Mouse (Mus musculus) layer of hippocampus, adult 6 months (tissue): Measurements from ENCODE around the gene Olfr371. TPM values are rescaled to one million over a fixed set of nuclear protein-coding genes. Genes with fewer than 3 reads are reported as not detected.

Experiments used
- long read RNA-seq, 2 experiments: library from polyadenylated mRNA; unstranded; transcript quantifications; one replicate each; pipeline ENCODE4 v2.0.0; 2019 to 2020
- polyA plus RNA-seq: library from polyadenylated mRNA; unstranded; fragments of <200 nt; fragmentation: Nextera tagmentation; gene quantifications from 2 replicates; pipeline ENCODE4 v1.2.3, GENCODE M21; 2021

Gene Olfr371
- polyA plus RNA-seq, result not detected in 2 replicates
- long read RNA-seq, experiment 1, result 0 reads
- long read RNA-seq, experiment 2, result 0 reads

DNA sequence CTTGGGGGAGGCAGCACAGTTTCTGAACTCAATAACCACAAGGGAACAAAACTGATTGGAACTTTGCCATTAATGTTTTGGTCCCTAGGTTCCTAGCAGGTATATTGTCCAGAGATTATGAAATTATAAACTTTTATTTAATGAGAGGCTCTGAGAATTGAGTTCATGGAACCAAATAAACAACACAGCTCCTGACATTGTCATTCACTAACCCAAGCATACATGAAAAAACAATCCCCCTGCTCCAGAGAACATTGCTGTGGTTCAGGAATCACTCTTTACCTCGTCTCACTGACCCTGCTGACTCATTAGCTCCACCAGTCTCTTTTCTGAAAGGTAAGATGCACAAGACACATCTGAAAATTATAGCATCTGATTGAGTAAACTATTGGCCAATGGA, at the start of gene Olfr371:
Gene Olfr371 (plus strand): TSS at position 301 of the 400 bp plus-strand sequence.

Other genes starting within 250 kb of the Olfr371 start
- gene Junb, start 247.3 kb upstream of the Olfr371 start, polyA plus RNA-seq, result 142 and 144 TPM in 2 replicates
- gene Hook2, start 235.4 kb upstream of the Olfr371 start, polyA plus RNA-seq, result 5.0 and 6.2 TPM in 2 replicates
- 0.09 TPM in 1 of 2 replicates, not detected in the other for gene Best2, start 211.5 kb upstream of the Olfr371 start, polyA plus RNA-seq
- gene Asna1, start 200.7 kb upstream of the Olfr371 start, polyA plus RNA-seq, result 31.7 and 41.1 TPM in 2 replicates
- 71.1 and 83.3 TPM in 2 replicates for gene Trir, start 199.2 kb upstream of the Olfr371 start, polyA plus RNA-seq
- 24.3 and 26.5 TPM in 2 replicates for gene Tnpo2, start 189.1 kb upstream of the Olfr371 start, polyA plus RNA-seq
- 13.4 and 14.1 TPM in 2 replicates for gene Fbxw9, start 165.9 kb upstream of the Olfr371 start, polyA plus RNA-seq
- gene Gm5741, start 158.0 kb upstream of the Olfr371 start, polyA plus RNA-seq, result not detected in 2 replicates
- gene Dhps, start 154.2 kb upstream of the Olfr371 start, polyA plus RNA-seq, result 63.7 and 73.4 TPM in 2 replicates
- gene Wdr83os, start 145.2 kb upstream of the Olfr371 start, polyA plus RNA-seq, result 140 and 142 TPM in 2 replicates
- 35.6 and 36.8 TPM in 2 replicates for gene Wdr83, start 144.7 kb upstream of the Olfr371 start, polyA plus RNA-seq
- gene Man2b1, start 142.7 kb upstream of the Olfr371 start, polyA plus RNA-seq, result 20.7 and 26.6 TPM in 2 replicates
- gene Zfp791, start 102.9 kb upstream of the Olfr371 start, polyA plus RNA-seq, result 1.4 and 1.6 TPM in 2 replicates
- gene Cks1brt, start 74.1 kb upstream of the Olfr371 start, polyA plus RNA-seq, result not detected in 2 replicates
- 42.6 and 42.8 TPM in 2 replicates for gene Orc6, start 73.6 kb downstream of the Olfr371 start, polyA plus RNA-seq
- 80.4 and 83.7 TPM in 2 replicates for gene Vps35, start 73.8 kb downstream of the Olfr371 start, polyA plus RNA-seq
- gene Mylk3, start 160.4 kb downstream of the Olfr371 start, polyA plus RNA-seq, result 0.92 and 1.3 TPM in 2 replicates
- gene 4921524J17Rik, start 206.8 kb downstream of the Olfr371 start, polyA plus RNA-seq, result 25.2 and 31.6 TPM in 2 replicates